In the genomic region with DNA sequence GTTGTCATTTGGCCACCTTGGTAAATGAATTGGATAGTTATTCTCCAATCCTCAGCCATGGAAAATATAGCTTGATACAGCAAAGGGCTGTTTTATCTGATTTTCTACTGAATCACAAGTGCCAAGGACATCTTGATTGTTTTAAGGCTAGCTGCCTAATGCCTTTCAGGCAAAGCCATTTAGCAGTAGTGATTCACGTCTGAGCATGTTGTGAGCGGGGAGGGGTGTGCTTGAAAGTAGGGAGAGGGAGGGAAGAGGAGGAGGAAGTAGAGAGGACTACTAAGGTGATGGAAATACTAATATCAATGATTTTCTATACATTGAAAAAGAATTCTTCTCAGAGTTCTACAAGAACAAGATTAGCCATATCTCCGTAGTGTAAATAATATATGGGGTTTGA, we compare ENCODE assay signal across 16 mouse cellular contexts.
DNase-seq lines count a peak whose midpoint lies in the region; ATAC-seq lines count a peak whose summit lies in the region.
"Had no signal": no experiment of that assay in that cellular context is flagged by ENCODE, and none has a peak within 500 bp of the region (broad histone marks: within the 10 kb centered on the region; RNA-seq: fewer than 3 reads in every experiment).

No protein-coding gene starts in this region.

- no peaks in the 10 kb centered on the region for H3K9me3 ChIP-seq in forebrain, embryonic 16.5 days (ENCODE audit: control insufficient read depth, low read length)
- H3K9me3 ChIP-seq in embryonic facial prominence, embryonic 10.5 days, result no peaks in the 10 kb centered on the region
- H3K9me3 ChIP-seq in heart, embryonic 10.5 days, result no peaks in the 10 kb centered on the region
- H3K9me3 ChIP-seq: embryonic facial prominence, embryonic 12.5 days; forebrain, embryonic 13.5 days; forebrain, embryonic 15.5 days had no signal

- H3K4me2 ChIP-seq in forebrain, embryonic 16.5 days (ENCODE audit: low read length), result no peak overlapping the region
- H3K4me2 ChIP-seq: embryonic facial prominence, embryonic 12.5 days; forebrain, embryonic 13.5 days; forebrain, embryonic 15.5 days had no signal

- no peak overlapping the region for H3K27ac ChIP-seq in forebrain, embryonic 16.5 days (ENCODE audit: low read length)
- no peak overlapping the region for H3K27ac ChIP-seq in embryonic facial prominence, embryonic 10.5 days (replicated peaks)
- H3K27ac ChIP-seq in heart, embryonic 10.5 days, result no peak overlapping the region
- H3K27ac ChIP-seq: embryonic facial prominence, embryonic 12.5 days; forebrain, embryonic 13.5 days; forebrain, embryonic 15.5 days had no signal

- whole genome bisulfite sequencing in forebrain, embryonic 16.5 days, result 92% methylated on average over 3 of the region's 3 CpGs
- 82% methylated on average over 3 of the region's 3 CpGs for WGBS in embryonic facial prominence, embryonic 10.5 days
- WGBS in heart, embryonic 10.5 days, result 79% methylated on average over 3 of the region's 3 CpGs

- DNase-seq in adrenal gland, adult 2 months, result peak; percentile 68
- DNase-seq in adrenal gland, adult 8-10 months, result peak; percentile 51
- DNase-seq in adrenal gland, postnatal 14 days, result peak; percentile 45
- peak; percentile 49 to 50 for DNase-seq in adrenal gland, postnatal 36 days
- no peak for DNase-seq in embryonic facial prominence, embryonic 10.5 days (ENCODE audit: low spot score)
- no peak for DNase-seq in heart, embryonic 10.5 days (ENCODE audit: low spot score)
- DNase-seq: cerebellum, adult 11 months; cerebellum, adult 18-20 months; cerebellum, adult 8-10 months; cerebellum, adult 9-11 months; cerebellum, postnatal 36 days; embryo, embryonic 11 days had no signal

- H3K9ac ChIP-seq in forebrain, embryonic 16.5 days (replicated peaks; ENCODE audit: low read depth, low read length), result no peak overlapping the region
- H3K9ac ChIP-seq: embryonic facial prominence, embryonic 12.5 days; forebrain, embryonic 13.5 days; forebrain, embryonic 15.5 days had no signal

- no peaks in the 10 kb centered on the region for H3K27me3 ChIP-seq in forebrain, embryonic 16.5 days (replicated peaks; ENCODE audit: control insufficient read depth, insufficient read depth, low read length)
- no peaks in the 10 kb centered on the region for H3K27me3 ChIP-seq in embryonic facial prominence, embryonic 10.5 days (replicated peaks; ENCODE audit: low read depth, poor library complexity, severe bottlenecking)
- no peaks in the 10 kb centered on the region for H3K27me3 ChIP-seq in heart, embryonic 10.5 days (ENCODE audit: insufficient read depth, poor library complexity, severe bottlenecking)
- H3K27me3 ChIP-seq: embryonic facial prominence, embryonic 12.5 days; forebrain, embryonic 13.5 days; forebrain, embryonic 15.5 days had no signal

- no peak for ATAC-seq in forebrain, embryonic 16.5 days
- ATAC-seq: forebrain, embryonic 13.5 days; forebrain, embryonic 15.5 days had no signal

- no peak overlapping the region for H3K4me3 ChIP-seq in forebrain, embryonic 16.5 days (replicated peaks; ENCODE audit: low read length)
- H3K4me3 ChIP-seq in embryonic facial prominence, embryonic 10.5 days, result no peak overlapping the region
- H3K4me3 ChIP-seq in heart, embryonic 10.5 days, result no peak overlapping the region
- H3K4me3 ChIP-seq: embryonic facial prominence, embryonic 12.5 days; forebrain, embryonic 13.5 days; forebrain, embryonic 15.5 days had no signal

- H3K36me3 ChIP-seq in forebrain, embryonic 16.5 days (ENCODE audit: control insufficient read depth, insufficient read depth), result no peaks in the 10 kb centered on the region
- no peaks in the 10 kb centered on the region for H3K36me3 ChIP-seq in embryonic facial prominence, embryonic 10.5 days (replicated peaks)
- no peaks in the 10 kb centered on the region for H3K36me3 ChIP-seq in heart, embryonic 10.5 days
- H3K36me3 ChIP-seq: embryonic facial prominence, embryonic 12.5 days; forebrain, embryonic 15.5 days had no signal

- H3K4me1 ChIP-seq in forebrain, embryonic 16.5 days (replicated peaks; ENCODE audit: control insufficient read depth, insufficient read depth, low read length), result 0 out of 2 replicates have a peak, but pooled peaks cover 5% of the 10 kb centered on the region
- no peaks in the 10 kb centered on the region for H3K4me1 ChIP-seq in embryonic facial prominence, embryonic 10.5 days
- H3K4me1 ChIP-seq in heart, embryonic 10.5 days, result no peaks in the 10 kb centered on the region
- H3K4me1 ChIP-seq: embryonic facial prominence, embryonic 12.5 days; forebrain, embryonic 13.5 days; forebrain, embryonic 15.5 days had no signal

Comparison
In these comparisons a context has a peak if more than half of its experiments do, and no peak if none do; other contexts are left out.
1. DNase-seq: peak in adrenal gland, adult 2 months (single experiment), adrenal gland, adult 8-10 months (single experiment), adrenal gland, postnatal 14 days (single experiment) and adrenal gland, postnatal 36 days (2 of 2); none in embryonic facial prominence, embryonic 10.5 days (single experiment) and heart, embryonic 10.5 days (single experiment).